Mouse (Mus musculus) kidney, embryonic 14.5 days (tissue): ENCODE measurements at regions not wholly inside any gene's neighbourhood (a gene's known extent, or its start where the extent isn't known, plus 50 kb on each side); places are given as distances from the start of the nearest gene placed in this dataset.

Experiments
- ATAC-seq: fragments of 200-750 bp; cut with Nextera tagmentation; 2 replicates; pipeline ENCODE4 v1.8.0; 2017; ENCODE audit warnings: moderate number of reproducible peaks, mild to moderate bottlenecking, moderate TSS enrichment, moderate library complexity; ENCODE audit not compliant: low FRiP score, low TSS enrichment
- H3K27ac ChIP-seq: fragments of 300-500 bp; sonication (generic); 2 replicates; pipeline ENCODE4 v1.5.1; 2014; ENCODE audit warnings: low read depth, mild to moderate bottlenecking, low read length, moderate library complexity, mixed read lengths
- H3K27me3 ChIP-seq: fragments of 300-500 bp; sonication (generic); 2 replicates; pipeline ENCODE4 v1.6.1; 2014; ENCODE audit warnings: mild to moderate bottlenecking, low read length; ENCODE audit not compliant: control insufficient read depth, insufficient read depth
- H3K36me3 ChIP-seq: fragments of 300-500 bp; sonication (generic); 2 replicates; pipeline ENCODE4 v1.6.1; 2014; ENCODE audit warnings: low read length, mixed read lengths; ENCODE audit not compliant: control insufficient read depth, insufficient read depth
- H3K4me1 ChIP-seq: fragments of 300-500 bp; sonication (generic); 2 replicates; pipeline ENCODE4 v1.6.1; 2014; ENCODE audit warnings: low read length, mixed read lengths; ENCODE audit not compliant: control insufficient read depth, insufficient read depth
- H3K4me2 ChIP-seq: fragments of 300-500 bp; sonication (generic); replicated peaks from 2 replicates; pipeline ENCODE4 v1.6.1; 2014; ENCODE audit warnings: low read depth, mild to moderate bottlenecking, low read length
- H3K4me3 ChIP-seq: fragments of 300-500 bp; sonication (generic); 2 replicates; pipeline ENCODE4 v1.5.1; 2014; ENCODE audit warnings: mild to moderate bottlenecking, low read length
- H3K9ac ChIP-seq: fragments of 300-500 bp; sonication (generic); 2 replicates; pipeline ENCODE4 v1.6.1; 2014; ENCODE audit warnings: low read depth, mild to moderate bottlenecking, low read length, moderate library complexity
- H3K9me3 ChIP-seq: fragments of 300-500 bp; sonication (generic); 2 replicates; pipeline ENCODE4 v1.6.1; 2016; ENCODE audit warnings: low read length; ENCODE audit not compliant: control insufficient read depth
- WGBS: fragments of 180-500 bp; shearing (Covaris S2); extraction: QIAGEN DNeasy Blood & Tissue Kit; methylation state at CpG from one replicate; pipeline ENCODE4 v1.1.7; 2014; 5-methylcytosine and 5-hydroxymethylcytosine counted together

GRCm38 (mm10) chr15:36360694-36361521 is 646.7 kb downstream of the Zfp706 start:
- H3K9me3 ChIP-seq: no peaks in the 10 kb centered on the region
- no peak overlapping the region for H3K4me2 ChIP-seq
- no peak for ATAC-seq
- WGBS: 80% methylated on average over 14 of the region's 14 CpGs
- H3K36me3 ChIP-seq: no peaks in the 10 kb centered on the region
- no peaks in the 10 kb centered on the region for H3K27me3 ChIP-seq
- no peak overlapping the region for H3K27ac ChIP-seq
- no peaks in the 10 kb centered on the region for H3K4me1 ChIP-seq
- no peak overlapping the region for H3K4me3 ChIP-seq
- no peak overlapping the region for H3K9ac ChIP-seq

GRCm38 (mm10) chr15:36355851-36356250 is 651.7 kb downstream of the Zfp706 start:
- Histone ChIP-seq H3K4me1 (no peaks in the 10 kb centered on the region), H3K9ac (no peak overlapping the region), H3K4me3 (no peak overlapping the region), H3K4me2 (no peak overlapping the region), H3K36me3 (no peaks in the 10 kb centered on the region), H3K9me3 (no peaks in the 10 kb centered on the region), H3K27ac (no peak overlapping the region), H3K27me3 (no peaks in the 10 kb centered on the region)
- no peak for ATAC-seq
- 91% methylated on average over 9 of the region's 9 CpGs for WGBS

- Histone ChIP-seq H3K27me3 (no peaks in the 10 kb centered on the region), H3K9me3 (no peaks in the 10 kb centered on the region), H3K4me3 (no peak overlapping the region), H3K4me2 (no peak overlapping the region), H3K4me1 (no peaks in the 10 kb centered on the region), H3K27ac (no peak overlapping the region), H3K36me3 (no peaks in the 10 kb centered on the region), H3K9ac (no peak overlapping the region)
- 73% methylated on average over 6 of the region's 6 CpGs for WGBS
- ATAC-seq: no peak
Measured at GRCm38 (mm10) chr15:36354545-36354944, 653.0 kb downstream of the Zfp706 start.

DNA sequence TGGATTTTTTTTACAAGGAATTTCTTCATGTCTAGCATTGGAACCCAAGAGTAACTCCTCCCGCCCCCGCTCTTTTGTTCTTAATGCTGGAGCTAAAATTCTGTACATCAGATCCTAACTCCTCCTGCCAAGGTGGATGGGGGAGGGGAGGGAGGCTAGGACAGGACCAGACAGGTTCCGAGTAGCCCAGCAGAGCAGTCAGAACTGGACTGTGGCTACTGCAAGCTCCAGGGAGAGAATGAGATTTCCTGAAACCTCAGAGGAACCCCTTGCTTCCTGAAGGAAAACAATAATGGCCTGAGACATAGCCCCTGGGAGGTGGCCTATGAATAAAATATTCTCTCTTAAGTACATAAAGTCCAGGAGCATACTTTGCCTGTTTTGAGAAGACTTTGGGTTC is 653.8 kb downstream of the Zfp706 start:
- no peak overlapping the region for H3K4me3 ChIP-seq
- ATAC-seq: no peak
- no peak overlapping the region for H3K9ac ChIP-seq
- no peak overlapping the region for H3K27ac ChIP-seq
- no peaks in the 10 kb centered on the region for H3K27me3 ChIP-seq
- H3K36me3 ChIP-seq: no peaks in the 10 kb centered on the region
- H3K4me1 ChIP-seq: 0 out of 2 replicates have a peak, but pooled peaks cover 1% of the 10 kb centered on the region
- WGBS: 83% methylated on average over 3 of the region's 3 CpGs
- H3K9me3 ChIP-seq: no peaks in the 10 kb centered on the region
- no peak overlapping the region for H3K4me2 ChIP-seq

- Histone ChIP-seq H3K36me3 (no peaks in the 10 kb centered on the region), H3K27me3 (no peaks in the 10 kb centered on the region), H3K9ac (no peak overlapping the region), H3K9me3 (no peaks in the 10 kb centered on the region), H3K4me2 (no peak overlapping the region), H3K4me1 (0 out of 2 replicates have a peak, but pooled peaks cover 2% of the 10 kb centered on the region), H3K27ac (no peak overlapping the region), H3K4me3 (no peak overlapping the region)
- no peak for ATAC-seq
- WGBS: 76% methylated on average over 1 of the region's 1 CpGs
Measured at GRCm38 (mm10) chr15:36352929-36353328, 654.6 kb downstream of the Zfp706 start.

GRCm38 (mm10) chr15:36351693-36352092 is 655.9 kb downstream of the Zfp706 start:
- H3K9ac ChIP-seq: no peak overlapping the region
- no peak overlapping the region for H3K4me2 ChIP-seq
- no peaks in the 10 kb centered on the region for H3K9me3 ChIP-seq
- H3K4me3 ChIP-seq: no peak overlapping the region
- no peaks in the 10 kb centered on the region for H3K27me3 ChIP-seq
- 0 out of 2 replicates have a peak, but pooled peaks cover 8% of the 10 kb centered on the region for H3K4me1 ChIP-seq
- WGBS: 50% methylated on average over 3 of the region's 3 CpGs
- no peak overlapping the region for H3K27ac ChIP-seq
- H3K36me3 ChIP-seq: no peaks in the 10 kb centered on the region
- ATAC-seq: no peak

GRCm38 (mm10) chr15:36348348-36348747 is 659.2 kb downstream of the Zfp706 start:
- Histone ChIP-seq H3K27me3 (no peaks in the 10 kb centered on the region), H3K9me3 (no peaks in the 10 kb centered on the region), H3K4me3 (no peak overlapping the region), H3K27ac (no peak overlapping the region), H3K4me2 (no peak overlapping the region), H3K9ac (no peak overlapping the region), H3K4me1 (0 out of 2 replicates have a peak, but pooled peaks cover 8% of the 10 kb centered on the region), H3K36me3 (no peaks in the 10 kb centered on the region)
- no peak for ATAC-seq
- 72% methylated on average over 5 of the region's 5 CpGs for whole genome bisulfite sequencing

DNA sequence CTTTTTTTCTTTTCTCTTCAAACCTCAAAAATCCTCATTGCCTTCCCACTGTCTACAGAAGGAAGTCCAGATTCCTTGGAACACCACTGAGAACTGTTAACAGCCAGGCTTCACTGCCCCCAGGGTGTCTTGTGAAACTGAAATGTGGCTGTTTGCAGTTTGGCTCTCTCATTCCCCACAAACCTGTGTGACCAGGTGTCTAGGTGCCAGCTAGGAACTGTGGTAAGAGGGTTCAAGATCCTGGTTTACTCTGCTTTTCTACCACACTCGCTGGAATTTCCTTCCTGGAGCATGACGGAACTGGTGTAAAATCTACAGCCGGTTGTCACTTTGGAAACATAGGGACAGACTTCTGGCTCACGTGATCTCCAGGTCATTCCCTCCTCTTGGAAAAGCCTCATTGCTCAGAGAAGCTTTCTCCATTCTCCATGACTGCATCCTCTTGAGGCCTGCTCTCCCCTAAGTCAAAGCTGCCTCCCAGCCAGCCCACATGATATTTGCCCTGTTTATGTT is 660.2 kb downstream of the Zfp706 start:
- WGBS: 40% methylated on average over 4 of the region's 4 CpGs
- H3K9me3 ChIP-seq: no peaks in the 10 kb centered on the region
- no peak for ATAC-seq
- no peak overlapping the region for H3K27ac ChIP-seq
- H3K36me3 ChIP-seq: no peaks in the 10 kb centered on the region
- H3K4me3 ChIP-seq: no peak overlapping the region
- H3K4me1 ChIP-seq: 0 out of 2 replicates have a peak, but pooled peaks cover 8% of the 10 kb centered on the region
- no peaks in the 10 kb centered on the region for H3K27me3 ChIP-seq
- no peak overlapping the region for H3K4me2 ChIP-seq
- H3K9ac ChIP-seq: no peak overlapping the region

GRCm38 (mm10) chr15:36346126-36346525 is 661.4 kb downstream of the Zfp706 start:
- Histone ChIP-seq H3K27ac (no peak overlapping the region), H3K4me2 (no peak overlapping the region), H3K4me3 (no peak overlapping the region), H3K9ac (no peak overlapping the region), H3K27me3 (no peaks in the 10 kb centered on the region), H3K4me1 (0 out of 2 replicates have a peak, but pooled peaks cover 8% of the 10 kb centered on the region), H3K36me3 (no peaks in the 10 kb centered on the region), H3K9me3 (no peaks in the 10 kb centered on the region)
- 72% methylated on average over 5 of the region's 5 CpGs for WGBS
- ATAC-seq: no peak
